Mouse (Mus musculus): ENCODE measurements around the gene Asap3.

Asap3 gene

DNA sequence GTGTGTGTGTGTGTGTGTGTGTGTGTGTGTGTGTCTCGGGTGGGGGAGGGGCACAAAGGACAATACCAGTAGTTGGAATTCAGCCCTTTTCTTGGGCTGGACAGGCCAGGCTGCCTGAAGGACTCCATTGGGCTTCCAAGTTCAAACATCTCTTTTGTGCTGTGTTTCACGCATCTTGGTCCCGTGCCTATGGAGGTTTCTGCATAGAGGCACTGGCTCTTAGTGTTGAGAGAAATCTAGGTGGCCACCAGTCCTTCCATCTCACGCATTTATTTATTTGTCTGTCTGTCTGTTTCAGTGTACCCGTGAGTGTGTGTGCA, 18.0 kb downstream of the Asap3 start:
- no peak for DNase-seq

DNA sequence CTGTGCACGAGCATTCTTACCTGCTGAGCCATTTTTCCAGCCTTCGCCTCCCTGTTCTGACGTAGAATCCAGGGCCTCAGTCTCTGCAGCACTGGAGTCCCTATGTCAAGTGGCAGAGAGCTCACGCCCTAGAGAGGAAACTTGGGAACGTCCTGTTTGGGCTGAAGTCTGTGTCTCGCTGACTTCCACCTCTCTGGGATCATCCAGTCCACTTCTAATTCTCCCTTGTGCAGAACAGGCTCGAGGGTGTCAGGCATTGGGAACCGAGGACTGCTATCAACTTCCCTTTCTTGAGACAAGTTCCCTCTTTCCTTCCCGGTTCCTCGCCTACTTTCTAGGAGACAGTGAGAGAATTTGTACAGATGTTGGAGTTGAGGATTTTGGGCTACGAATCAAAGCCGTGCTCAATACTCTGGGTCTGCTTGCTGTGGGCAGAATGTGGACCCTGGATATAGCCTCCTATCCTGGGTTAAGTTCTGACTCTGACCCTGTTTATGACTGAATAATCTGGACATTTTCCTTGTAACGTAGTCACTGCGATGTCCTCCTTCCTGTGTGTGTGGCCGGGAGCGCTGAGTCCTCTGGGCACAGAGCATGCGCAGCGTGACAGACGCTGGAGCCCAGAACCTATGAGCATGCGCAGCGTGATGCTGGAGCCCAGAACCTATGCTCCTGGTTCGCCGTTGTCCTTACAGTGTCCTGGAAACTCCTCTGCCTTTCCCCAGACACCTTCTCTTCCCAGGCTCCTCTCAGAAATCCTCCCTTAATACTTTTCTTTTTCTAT, 18.7 kb downstream of the Asap3 start:
- no peak for DNase-seq

DNA sequence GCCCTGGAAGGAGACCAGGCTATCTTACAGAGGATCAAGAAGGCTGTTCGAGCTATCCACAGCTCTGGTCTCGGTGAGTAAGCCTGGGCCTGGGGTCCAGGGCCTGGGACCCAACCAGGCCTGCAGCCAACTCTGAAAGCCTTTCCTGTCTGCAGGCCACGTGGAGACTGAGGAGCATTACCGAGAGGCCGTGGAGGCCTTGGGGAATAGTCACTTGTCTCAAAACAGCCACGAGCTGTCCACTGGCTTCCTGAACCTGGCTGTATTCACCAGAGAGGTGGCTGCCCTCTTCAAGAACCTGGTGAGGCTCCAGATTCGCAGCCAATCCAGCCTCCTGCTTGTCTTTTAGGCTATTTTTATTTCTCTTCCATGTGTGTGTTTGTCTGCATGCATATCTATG, 21.2 kb downstream of the Asap3 start:
- DNase-seq, result no peak

DNA sequence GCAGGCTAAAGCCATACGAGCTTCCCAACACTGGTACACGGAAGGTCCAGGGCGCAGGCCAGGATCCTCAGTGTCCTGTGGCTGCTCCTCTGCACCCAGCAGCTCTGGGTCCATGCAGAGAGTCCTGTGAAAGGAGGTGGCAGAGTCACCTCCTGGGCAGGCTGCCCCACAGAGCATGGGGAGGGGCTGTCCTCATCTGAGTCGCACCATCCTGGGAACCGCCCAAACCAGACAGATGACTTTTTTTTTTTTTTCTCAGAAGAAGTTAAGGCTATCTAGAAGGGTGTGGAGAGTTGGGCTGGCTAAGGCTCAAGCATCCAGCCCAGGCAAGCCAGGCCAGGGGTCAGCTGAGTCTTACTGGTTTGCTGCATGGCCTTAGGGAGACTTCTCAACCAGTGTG, 22.5 kb downstream of the Asap3 start:
- DNase-seq, result no peak

DNA sequence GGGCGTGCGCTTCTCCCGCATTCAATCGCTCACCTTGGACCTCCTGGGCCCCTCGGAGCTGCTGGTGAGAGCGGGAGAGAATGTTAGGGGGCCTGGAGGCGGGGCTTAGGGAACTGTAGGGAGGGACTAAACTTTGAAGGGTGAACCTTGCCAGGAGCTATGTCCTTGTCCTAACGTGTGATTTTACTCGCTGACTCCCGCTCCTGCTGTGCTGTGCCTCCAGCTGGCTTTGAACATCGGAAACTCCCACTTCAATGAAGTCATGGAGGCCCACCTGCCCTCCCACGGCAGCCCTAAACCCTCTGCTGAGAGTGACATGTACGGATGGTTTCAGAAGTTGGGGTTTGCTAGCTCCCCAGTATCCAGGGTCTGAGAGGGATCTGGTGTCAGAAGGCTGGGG, 32.5 kb downstream of the Asap3 start:
- DNase-seq, result peak; percentile 30

DNA sequence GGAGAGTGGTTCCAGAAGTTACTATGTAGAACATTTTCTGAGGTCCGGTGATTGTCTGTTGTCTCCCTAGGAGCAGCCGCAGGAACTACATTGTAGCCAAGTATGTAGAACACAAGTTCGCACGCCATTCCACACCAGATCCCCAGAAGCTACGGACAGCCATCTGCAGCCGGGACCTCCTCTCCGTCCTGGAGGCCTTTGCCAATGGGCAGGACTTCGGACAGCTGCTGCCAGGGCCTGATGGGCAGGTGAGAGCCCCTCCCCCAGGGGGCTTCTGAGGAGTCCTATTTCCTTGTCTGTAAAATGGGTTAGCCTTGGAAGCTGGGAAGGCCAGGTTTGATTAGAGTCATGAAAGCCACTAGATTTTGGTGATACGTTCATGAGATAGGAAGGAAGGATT, 32.9 kb downstream of the Asap3 start:
- no peak for DNase-seq

DNA sequence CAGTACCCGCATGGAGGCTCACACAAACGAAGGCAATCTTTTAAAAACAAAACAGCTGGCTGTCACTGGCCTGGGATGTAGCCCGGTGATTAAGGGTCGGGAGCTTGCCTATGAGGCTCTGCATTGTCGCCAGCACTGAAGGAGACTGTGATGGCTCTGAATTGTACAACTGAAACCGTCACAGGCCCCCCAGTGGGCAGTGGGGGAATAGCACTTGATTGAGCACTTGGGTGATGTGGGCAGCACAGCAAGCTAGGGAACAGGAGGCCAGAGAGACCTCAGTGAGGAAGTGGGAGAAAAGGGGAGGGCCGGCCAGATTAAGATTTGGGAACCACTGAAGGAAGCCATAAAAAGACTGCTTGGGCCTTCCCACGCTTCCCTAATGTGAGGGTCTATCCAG, 33.5 kb downstream of the Asap3 start:
- DNase-seq, result peak; percentile 90

DNA sequence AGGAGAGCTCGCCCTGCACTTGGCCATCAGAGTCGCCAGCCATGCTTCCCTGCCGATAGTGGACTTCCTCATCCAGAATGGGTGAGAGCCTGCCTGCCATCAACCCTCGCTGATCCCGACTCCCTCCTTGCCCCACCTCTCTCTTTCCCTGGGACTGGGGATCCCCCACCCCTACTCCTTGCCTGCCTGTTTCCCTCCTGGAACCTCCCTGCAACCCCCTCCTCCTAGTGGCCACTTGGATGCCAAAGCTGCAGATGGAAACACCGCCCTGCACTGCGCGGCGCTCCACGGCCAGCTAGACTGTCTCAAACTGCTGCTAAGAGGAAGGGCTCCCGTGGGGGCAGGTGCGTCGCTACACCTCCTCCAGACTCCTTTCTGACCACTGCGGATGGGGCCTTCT, 34.0 kb downstream of the Asap3 start:
- DNase-seq, result no peak

DNA sequence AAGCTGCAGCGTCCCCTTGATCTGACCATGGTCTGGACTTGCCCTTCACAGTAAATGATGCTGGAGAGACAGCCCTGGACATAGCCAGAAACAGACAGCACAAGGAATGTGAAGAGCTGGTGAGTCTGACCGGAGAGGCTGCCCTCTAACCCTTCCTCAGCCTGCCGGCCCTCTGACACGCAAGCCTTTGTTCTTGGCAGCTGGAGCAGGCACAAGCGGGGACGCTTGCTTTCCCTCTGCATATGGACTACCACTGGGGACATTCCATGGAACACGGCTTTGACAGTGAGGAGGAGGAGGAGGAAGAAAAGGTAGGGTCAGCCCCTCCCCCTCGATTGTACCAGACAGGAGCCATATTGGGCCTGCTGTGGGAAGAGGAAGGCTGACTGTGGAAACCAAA, 34.8 kb downstream of the Asap3 start:
- no peak for DNase-seq

DNA sequence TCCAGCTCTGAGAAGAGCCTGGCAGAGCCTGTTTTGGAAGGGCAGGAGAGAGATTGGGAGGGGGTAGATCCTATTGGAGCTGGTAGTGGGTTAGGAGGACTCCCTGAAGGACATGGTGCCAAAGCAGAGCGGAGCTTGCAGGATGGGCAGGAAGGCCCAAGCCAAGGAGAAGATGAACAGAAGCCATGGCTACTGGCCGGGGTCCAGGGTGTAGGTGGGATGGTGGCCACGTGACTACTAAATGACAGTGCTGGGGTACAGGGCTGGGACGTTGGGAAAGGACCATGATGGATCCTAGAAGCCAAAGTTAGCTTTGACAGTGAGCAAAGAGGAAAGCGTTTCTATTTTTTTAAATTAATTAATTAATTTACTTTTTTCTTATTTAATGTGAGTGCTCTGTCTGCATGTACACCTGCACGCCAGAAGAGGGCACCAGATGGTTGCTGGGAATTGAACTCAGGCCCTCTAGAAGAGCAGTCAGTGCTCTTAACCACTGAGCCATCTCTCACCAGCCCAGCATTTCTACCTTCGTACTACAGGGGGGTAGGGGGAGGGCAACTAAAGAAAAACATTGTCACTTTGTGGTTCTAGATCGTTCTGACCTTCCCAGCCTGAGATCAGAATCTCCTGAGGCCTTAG, 36.0 kb downstream of the Asap3 start:
- peak; percentile 71 for DNase-seq

DNA sequence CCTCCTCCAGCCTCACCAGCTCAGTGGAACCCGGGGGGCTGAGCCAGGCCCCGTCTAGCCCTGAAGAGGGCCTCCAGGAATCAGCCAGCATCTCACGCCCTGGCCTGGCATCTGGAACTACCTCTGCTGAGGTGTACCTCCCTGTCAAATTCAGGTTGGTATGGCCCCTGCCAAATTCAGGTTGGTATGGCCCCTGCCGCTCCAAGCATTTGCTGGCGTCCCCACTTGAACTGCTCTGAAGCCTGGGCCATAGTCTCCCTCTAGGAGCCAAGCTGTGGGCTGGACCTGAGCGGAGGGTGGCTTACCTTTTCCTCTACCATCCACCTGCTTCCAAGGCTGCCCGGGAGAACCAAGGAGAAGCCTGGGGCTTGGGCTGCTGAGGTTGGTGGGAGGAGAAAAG, 36.6 kb downstream of the Asap3 start:
- DNase-seq, result no peak

DNA sequence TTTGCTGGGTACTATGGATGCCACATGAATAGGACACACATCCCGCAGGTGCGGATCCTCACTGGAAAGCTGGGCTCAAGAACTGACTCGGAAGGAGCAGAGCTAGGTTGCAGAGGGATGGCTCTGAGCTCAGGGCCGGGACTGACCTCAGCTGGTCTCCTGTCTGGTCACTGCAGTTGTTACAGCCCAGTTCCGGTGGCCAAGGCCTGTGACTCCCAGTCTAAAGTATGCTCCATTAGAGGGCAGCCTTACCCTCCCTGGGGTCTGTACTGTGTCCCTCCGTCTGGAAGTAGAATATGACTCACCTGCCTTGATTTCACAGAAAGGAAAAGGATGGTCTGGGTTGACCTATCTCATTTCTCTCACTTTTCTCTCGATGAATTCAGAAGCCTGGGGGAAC, 38.0 kb downstream of the Asap3 start:
- DNase-seq, result no peak

DNA sequence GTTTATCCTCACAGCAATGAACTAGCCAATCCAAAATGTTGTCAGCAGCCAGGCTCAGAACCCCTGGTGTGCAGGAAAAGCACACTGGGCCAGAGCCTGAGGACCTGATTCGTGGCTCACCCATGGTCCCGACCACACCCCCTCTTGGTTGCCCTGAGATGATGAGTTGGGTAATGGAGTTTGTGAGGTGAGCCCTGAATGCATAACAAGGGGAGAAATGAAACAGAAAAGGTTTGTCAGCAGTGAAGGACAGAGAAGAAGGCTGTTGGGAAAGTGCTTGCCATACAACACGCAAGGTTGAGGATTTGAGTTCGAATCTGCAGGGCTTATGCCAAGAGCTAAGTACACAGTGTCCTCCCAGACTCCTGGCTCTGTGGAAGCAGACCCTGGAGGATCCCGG, 39.5 kb downstream of the Asap3 start:
- no peak for DNase-seq

DNA sequence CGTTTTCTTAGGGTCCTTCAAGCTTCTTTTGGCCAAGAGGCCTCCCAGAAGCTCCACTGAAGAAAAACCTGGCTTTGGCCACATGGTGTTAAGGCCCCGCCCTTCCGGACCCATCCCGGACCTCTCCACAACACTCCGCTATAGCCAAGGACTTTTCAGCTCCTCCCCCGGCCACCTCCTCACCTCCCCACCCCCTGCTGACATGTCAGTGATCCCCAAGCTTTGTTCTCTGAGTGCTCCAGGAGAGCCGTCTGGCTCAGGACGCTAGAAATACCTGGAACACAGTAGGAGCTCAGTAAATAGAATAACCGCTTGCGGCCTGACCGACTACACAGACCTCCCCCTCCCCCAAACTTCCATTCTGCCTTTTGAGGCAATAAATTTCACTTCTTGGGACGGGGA, 40.4 kb downstream of the Asap3 start:
- DNase-seq, result no peak

DNA sequence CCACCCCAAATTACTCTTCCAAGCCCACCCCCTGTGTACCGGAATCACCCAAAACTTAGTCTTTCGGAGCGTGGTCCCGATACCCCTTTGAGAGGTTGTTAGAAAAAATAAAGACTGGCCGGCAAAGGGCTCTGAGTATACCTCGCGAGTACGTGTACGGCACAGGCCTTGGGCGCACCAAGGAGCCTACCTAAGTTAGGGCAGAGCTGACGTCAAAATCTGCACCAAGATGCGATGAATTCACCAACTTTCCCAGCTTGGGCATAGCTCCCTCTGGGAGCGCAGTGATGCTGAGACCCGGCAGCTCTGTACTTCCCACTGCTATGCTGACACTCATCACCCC, 41.2 kb downstream of the Asap3 start:
- no peak for DNase-seq

DNA sequence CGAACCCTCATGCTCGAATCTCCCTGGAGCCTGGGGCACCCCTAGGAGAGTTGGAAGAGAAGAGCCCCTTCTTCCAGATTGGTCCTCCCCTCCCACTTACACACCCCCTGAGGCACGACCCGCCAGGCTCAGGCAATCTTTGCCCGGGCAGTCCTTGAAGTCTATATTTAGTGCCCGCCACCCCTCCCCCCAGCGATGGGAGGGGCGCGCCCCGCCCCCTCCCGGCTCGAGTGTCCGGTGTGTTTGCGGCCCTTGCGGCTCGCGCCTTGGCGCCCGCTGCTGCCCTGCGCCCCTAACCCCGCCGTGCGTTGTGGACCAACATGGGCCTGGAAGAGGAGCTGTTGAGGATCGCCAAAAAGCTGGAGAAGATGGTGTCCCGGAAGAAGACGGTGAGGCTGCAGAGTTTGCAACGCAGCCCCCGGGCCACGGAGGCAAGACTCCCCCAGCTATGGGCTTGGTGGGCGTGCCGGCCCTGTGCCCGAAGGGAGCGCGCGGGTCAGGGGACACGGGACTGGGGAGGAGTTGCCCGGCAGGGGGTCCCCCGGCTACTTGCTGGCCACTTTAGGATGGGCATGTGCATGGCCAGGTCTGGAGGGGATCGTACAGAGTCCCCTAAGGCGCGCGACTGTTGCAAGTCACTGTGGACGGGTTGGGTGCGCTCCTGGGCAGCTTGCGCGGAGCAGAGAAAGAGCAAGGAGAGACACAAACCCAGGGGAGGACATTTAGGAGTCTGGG, 41.7 kb downstream of the Asap3 start, which contains the start of gene Tcea3:
Tcea3 (plus strand) TSS at position 1 of the 735 bp plus-strand sequence.
- peak; percentile 49 for DNase-seq

DNA sequence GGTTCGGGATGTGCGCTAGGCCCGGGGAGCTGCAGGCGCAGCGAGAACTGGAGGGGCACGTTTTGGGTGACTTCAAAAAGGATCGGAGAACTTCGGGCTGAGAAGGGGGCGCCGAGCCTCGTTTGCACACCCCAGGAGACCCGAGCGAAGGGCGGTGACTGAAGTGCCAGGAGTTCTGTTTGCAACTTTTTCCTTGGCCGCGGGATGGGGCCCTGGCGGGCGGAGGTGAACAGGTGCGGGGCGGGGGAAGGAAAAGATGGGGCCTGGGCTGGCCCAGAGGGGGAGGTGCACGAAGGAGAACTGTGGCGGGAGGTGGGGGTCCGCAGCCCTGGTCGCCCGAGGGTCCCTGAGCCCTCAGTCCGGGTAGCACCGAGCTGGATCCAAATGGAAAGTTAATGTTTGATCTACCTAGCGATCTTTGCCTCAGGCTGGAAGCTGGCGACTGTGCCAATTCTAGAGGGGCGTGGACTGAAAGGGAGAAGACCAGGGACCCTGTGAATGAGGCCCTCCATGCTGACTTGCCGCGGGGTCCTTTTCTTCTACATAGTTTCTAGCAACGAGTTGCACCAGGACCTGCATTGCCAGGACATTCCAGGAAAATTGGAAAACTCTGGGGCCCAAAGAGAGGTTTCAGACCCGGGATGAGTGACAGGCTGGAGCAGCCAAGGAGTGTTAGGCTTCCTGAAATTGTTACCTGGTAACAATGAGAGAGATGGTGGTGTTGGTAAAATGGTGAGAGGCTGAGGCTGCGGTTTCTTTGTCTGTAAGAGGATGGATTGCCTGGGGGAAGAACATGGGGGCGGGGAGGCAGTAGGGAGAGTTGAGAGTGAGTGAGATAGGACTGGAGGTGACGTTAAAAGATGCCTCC, 42.5 kb downstream of the Asap3 start:
- DNase-seq, result peak; percentile 46

DNA sequence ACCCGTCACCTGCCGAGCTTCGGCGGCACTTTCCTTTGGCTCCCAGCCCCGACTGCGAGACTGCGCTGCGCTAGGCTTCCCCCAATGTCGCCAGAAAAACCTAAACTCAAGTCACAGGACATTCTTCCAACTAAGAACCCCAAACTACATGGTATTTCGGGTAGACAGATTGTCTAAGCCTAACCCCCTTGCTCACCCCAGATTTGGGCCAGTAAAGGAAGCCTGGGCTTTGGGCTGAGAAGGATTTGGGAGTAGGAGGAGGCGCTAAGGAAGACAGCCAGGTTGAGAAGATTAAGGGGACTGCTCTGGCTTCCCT, 43.1 kb downstream of the Asap3 start:
- DNase-seq, result no peak

DNA sequence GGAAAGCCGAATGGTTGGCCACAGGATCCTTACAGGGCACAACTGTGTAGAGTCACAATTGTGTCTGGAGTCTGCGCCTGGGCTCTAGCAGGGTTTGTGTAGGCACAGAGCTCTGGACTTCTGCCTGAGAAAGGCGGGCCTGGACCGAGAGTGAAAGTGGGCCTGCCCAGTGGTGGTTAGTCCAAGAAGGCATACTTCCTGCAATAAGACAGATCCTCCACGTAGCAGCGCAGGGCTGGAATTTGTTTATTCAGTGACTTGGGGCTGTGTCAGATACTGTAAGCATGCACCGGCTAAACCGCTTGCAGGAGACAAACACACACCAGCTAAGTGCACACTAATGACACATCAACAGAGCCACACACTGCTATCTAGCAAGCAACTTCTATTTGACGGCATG, 43.6 kb downstream of the Asap3 start:
- DNase-seq, result no peak

DNA sequence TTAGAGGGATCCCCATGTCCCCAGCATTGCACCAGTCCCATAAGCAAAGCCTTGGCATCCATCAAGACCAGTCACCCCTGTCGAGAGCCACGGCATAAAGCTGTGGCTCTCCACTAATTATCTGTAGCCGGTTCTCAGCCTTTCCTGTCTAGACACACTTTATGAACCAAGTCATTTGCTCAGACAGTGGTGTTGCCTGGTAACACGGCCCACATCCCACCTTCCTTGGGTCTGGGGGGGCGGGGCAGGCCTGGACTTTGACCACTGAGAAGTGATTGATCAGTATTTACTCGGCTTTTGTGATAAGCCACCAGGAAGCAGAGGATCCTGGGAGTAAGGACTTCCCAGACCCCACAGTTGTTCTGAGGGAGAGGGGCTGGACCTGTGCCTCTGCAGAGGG, 49.8 kb downstream of the Asap3 start:
- no peak for DNase-seq

DNA sequence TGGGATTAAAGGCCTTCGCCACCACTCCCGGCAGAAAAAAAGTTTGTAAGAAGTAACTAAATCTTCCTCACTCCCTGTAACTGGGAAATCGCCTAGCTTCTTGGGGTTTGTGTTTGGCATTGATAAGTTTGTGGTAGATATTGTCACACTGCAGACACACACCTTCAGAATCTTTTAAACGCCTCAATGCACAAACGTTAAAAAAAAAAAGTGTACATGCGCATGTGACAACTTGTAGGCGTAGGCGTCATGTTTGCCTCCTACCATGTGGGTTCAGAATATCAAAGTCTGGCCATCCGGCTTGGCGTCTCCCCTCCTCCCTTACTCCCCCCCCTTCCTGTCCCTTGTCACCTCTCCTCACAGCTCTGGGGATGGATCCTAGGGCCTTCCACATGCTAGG, 50.5 kb downstream of the Asap3 start:
- no peak for DNase-seq

DNA sequence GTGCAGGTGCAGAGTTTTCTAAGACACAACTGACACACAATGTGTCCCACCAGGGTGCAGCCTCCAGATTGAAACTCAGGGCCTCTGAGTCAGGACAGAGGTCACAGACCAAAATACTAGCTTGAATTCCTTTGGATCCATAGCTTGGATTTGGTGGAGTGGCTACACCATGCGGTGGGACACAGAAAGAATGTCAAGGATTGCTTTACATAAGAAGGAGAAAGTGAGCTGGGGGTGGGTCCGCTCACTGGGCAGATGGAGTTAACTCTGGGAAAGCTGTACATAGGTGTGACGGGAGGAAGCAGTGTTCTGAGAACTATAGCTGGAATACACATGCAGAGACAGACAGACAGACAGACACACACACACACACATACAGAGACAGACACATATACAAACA, 53.8 kb downstream of the Asap3 start:
- no peak for DNase-seq

DNA sequence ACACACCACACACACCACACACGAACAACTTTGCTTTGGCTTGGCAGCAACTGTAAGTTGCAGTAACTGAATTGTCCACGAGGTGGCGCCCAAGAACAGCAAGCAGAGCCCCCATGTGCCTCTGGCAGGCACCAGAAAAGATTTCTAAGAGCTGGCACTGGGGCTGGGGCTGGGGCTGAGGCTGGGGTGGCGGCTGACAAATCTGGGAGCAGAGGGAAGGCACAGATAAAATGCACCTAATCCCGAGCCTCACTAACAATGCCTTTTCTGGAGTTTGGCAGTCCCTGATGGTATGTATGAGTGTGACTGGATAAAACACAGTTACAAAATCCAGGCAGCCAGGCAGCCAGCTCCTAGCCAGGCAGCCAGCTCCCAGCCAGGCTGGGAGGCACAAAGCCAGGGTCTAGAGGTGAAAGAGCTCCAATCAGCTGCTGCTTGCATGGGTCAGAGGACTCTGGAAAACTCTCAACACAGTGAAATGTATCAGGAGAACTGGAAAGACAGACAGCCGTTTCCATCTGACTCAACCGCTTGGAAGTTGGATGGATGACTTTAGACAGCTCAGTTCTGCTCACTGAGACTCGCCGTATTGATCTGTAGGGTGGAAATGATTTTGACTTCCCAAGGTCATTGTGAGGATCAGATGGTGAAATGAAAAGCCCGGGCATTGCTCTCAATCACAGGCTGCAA, 54.5 kb downstream of the Asap3 start:
- DNase-seq, result peak; percentile 93

All from thymus, postnatal 4 days (tissue).